Mouse (Mus musculus) left cerebral cortex, postnatal 14 days (tissue): Measurements from ENCODE around the gene Eif4e1b. TPM values are rescaled to one million over a fixed set of nuclear protein-coding genes. Genes with fewer than 3 reads are reported as not detected.

ENCODE experiments used
- DNase-seq, 2 experiments: peaks; one replicate each; pipeline ENCODE4 v3.0.0; 2021 to 2022; ENCODE audit warnings: low spot score in 2 of 2, mixed read lengths in 1 of 2
- intact Hi-C: fragments of 180-260 bp; cut with DNase I; formaldehyde crosslinking; loops from one replicate; pipeline ENCODE4 v1.15.1; 2025
- long read RNA-seq, 2 experiments: library from polyadenylated mRNA; stranded (forward); transcript quantifications; one replicate each; pipeline ENCODE4 v2.0.0; 2021
- total RNA-seq, 2 experiments: library from RNA; stranded (reverse); gene quantifications; 2 replicates each; pipeline ENCODE4 v1.2.3; 2021

Eif4e1b gene
- not detected for total RNA-seq
- long read RNA-seq, experiment 1, result 0 reads
- long read RNA-seq, experiment 2, result 0 reads

DNA sequence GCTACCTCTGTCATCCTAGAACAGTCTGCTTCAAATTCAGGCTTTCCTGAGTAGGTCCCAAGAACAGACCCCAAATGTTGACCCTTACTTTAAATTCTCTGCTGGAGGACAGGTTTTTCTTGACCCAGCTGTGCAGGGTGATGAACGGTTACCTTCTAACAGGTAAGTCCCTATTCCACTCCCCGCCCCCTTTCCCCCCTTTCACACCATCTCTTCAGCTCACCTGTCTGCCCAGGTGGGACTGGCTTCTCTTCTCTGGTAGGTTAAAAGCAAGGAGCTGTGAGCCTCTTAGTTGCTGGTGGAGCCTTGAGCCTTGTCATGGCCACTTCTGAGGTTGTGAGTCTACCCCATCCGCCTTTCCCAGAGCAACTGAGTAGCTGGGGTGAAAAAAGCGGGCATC is at the start of gene Eif4e1b:
Gene Eif4e1b, plus strand, starts transcription at position 301 of the 400 bp plus-strand sequence.
- intact Hi-C loops, result no loop called here
- no peak for DNase-seq

DNA sequence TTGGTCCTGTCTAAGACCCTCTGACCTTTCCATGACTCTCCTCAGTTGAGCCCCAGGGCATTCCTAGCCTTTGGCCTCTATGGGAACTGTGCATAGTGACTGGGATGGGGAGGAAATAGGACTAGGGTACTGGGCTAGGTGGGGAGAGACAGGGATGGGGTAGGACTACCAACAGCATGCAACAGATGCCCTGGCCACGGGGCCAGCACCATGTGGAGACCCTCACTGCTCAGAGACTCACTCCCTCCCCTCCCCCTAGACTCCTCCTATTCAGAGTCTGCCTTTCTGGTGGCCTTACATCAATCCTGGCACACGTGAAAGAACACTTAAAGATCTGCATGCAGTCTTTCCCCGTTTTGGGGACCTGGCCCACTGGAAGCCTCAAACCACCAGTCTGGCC is 46.9 kb upstream of the Eif4e1b start:
- DNase-seq, result no peak
- intact Hi-C loops, result no loop called here

DNA sequence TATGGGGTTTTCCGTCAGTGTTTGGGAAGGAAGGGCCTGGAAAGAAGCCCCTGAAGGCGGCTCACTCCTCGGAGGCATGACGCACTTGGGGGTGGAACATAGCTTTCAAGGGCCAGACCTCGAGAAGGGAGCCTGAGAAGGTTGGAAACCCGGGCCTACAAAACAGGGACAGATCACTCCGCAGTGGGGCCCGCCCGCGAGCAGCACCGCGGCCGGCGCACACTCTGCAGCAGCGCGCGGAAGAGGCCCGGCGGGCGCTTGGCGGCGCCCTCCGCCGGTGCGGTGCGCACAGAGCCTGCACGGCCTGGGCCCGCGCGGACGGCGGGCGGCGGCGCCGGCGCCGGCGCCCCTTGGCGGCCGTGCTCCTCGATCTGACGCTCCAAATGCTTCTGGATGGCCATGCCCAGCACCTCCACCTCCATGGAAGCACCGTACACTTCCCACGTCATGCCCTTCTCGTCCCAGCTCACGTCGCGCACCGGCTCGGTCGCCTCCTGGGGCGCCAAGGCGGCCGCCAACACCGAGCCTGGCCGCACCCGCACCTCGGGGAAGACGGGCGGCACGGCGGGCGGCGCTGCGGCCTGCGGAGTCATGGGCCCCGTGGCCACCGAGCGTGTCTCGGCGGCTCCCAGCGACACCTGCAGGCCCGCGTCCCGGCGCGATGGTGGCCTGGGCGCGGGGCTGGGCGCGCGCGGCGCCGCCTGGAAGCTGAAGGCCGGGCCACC is 46.1 kb upstream of the Eif4e1b start:
- no peak for DNase-seq
- intact Hi-C loops, result no loop called here

DNA sequence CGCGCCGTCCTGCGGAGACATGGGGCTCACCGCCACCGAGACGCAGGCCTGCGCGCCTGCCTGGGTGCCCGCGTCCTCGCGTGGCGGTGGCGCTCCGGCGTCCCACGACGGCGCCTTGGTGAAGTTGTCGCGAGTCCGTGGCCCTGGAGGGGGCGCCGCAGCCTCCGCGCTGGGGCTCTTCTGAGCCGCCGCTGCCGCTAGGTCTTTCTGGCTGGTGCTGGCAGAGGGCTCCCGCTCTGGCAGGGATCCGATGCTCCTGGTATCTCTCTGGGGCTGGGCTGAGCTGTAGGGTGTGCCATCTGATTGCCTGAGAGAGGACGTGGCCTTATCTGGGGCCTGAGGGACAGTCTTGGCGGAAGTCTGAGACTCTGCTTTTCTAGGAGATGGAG is 45.6 kb upstream of the Eif4e1b start:
- no peak for DNase-seq
- intact Hi-C loops, result no loop called here

DNA sequence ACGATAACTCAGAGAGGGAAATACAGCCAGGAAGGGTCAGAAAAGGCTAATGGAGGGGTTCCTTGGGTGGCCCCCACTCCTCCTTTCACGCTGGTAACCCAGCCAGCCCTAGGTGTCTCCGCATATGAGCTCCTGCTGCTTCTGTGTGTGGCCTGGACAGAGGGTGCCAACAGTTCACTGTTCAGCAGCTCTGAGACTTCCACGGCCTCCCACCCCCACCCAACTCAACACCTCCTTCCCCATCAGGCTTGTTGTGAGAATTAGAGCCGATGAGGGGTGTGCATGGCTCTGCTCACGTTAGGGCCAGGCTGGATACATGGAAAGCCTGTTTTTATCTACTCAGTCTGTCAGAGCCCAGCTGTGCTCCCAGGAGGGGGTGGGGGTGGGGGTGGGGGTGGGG is 37.7 kb upstream of the Eif4e1b start:
- intact Hi-C loops, result no loop called here
- no peak for DNase-seq

DNA sequence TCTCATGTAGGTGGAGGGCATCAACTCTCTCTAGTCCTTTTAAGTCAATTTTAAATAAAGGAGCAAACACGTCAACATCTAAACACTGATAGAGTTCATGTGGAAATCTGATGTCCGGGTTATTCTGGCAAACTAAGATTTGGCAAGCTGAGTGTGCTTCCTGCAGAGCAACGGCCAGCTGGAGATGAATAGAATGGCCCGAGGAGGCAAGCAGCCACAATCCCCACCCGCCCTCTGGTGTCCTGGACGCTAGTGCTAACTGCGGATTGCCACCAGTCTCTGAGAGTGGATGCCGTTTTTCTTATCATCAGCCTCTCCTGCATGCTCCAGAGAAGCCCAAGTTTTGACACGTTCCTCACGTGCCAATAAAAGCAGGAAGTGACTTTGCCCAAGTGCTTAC is 36.9 kb upstream of the Eif4e1b start:
- no peak for DNase-seq
- intact Hi-C loops, result no loop called here

DNA sequence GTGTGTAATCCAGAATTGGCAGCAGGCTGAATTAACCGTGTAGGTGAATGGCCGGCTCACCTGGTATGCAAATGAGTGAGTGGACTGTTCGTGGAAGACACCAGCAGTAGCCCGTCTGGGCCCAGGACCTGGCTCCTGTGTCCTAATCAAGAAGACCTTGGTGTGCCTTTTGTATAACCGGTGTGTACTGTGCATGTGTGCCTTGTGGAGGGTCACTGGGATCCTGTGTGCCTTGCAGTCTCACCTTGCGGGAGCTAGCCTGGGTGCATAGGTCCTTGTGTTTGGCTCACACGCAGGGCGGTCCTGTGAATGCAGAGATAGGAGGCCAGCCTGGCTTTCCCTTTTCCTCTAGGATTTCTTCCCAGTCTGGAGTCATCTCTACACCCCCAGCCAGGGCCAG is 35.6 kb upstream of the Eif4e1b start:
- no peak for DNase-seq

DNA sequence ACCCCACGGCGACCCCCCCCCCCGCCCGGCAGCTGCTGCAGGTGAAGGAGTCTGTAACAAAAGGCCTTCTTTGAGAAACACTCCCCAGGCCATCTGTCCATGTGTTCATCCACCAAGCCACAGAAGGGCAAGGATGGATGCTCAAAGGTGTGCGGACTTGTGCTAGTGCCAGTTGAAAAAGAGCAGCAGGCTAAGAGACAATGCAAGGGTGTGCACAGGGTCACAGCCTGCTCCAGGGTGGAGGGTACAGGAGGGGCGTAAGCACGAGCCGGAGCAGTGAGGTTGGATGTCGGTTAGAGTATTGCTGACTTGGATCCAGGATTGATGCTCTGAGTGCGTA is 35.1 kb upstream of the Eif4e1b start:
- intact Hi-C loops, result no loop called here
- no peak for DNase-seq

More for the DNA sequence above, 35.6 kb upstream of the Eif4e1b start:
- intact Hi-C loops, result no loop called here

DNA sequence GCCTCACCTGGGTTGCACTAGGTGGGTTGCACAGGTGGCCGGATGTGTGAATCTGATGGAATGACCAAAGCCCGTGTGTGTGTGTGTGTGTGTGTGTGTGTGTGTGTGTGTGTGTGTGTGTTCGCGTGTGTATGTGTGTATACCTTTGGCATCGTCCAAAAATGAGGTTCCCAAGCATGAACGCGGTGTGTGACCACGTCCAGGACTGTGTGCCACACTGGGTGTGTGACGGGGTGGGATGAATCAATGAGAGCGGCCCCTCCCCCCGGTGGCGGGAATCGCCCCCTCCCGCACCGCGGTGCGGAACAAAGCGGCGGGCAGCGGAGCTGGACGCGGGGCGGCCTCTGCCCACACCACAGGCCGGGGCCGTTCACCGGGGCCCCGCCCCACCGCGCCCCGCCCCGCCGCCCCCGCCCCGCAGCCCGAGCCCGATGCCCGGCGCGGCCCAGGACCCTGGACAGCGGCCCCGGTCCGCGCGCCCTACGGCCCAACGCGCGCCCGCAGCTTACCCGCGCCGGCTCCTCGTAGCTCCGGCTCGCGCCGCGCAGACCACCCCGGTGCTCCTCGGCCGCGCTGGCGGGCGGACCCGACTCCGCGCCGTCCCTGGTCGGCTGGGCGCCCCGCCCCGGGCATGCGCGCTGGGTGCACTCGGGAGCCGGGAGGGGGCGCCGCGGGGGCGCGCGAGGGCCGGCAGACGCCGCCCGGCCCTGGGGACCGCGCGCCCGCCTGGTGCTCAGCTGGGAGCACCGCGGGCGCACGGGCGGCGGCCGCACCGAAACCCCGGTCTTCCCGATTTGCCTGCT is 34.5 kb upstream of the Eif4e1b start:
- intact Hi-C loops, result no loop called here
- peak in 1 of 2 experiments; percentile 77 for DNase-seq

DNA sequence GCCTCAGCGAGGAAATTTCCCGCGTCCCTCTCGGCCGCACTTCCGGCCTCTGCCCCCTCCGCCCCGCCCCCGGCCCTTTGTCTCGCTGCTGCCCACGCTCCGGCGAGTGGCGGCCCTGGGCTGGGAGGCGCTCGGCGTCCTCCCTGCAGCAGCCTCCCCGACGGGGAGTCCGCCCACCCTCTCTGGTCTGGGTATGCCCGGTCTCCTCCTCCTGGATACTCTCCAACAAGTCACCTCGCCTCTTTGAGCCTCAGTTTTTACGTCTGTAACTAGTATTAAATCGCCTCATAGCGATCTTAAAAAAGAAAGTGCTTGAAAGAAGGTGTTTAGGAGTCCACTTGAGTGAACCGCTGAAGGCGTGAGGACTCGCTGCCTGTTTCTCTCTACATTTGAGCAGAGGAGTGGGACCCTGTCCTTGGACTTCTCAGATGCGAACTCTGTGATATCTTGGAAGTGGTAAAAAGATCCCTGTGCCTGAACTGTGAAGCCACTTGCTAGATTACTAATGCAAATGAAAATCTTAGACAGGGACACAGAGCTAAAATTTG is 33.9 kb upstream of the Eif4e1b start, which contains the start of gene Gprin1:
Gene Gprin1, minus strand, starts transcription at position 11 of the 548 bp plus-strand sequence.
- no peak for DNase-seq
- intact Hi-C loops, result no loop called here

DNA sequence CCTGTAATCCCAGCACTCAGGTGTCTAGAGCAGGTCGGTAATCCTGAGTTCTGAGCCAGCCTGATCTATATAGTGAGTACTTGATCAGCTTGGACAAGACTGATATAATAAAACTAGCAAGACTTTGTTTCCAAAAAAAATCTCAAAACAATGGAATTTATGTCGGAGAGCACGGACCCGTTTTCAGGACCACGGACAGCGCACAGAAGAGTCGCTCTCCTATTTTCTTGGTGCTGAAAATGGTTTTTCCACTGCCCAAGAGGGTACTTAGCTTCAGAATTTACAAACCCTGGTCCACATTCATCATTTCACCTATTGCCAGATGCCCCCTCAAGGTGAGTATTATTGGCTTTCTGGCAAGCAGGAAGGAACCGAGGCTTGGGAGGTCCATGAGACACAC is 33.1 kb upstream of the Eif4e1b start:
- intact Hi-C loops, result no loop called here
- no peak for DNase-seq

DNA sequence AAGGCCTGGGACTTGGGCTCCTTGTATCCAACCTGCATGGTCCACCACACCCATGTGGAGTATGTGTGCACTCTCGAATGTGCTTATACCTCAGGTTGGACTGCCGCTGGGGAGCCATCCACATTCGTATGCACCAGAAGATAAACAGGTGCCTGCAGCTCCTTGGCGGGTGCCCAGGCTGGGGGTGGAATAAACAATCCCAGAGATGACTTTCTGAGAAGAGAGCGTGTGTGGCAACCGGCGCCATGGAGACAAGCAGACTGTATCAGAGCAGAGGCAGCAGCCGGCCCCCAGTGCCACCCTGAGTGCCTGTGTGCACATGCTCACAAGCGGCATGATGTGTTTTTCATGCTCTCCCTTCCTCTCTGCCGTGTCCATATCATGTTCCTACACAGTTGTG is 31.1 kb upstream of the Eif4e1b start:
- intact Hi-C loops, result no loop called here
- peak; percentile 87 to 96 for DNase-seq

DNA sequence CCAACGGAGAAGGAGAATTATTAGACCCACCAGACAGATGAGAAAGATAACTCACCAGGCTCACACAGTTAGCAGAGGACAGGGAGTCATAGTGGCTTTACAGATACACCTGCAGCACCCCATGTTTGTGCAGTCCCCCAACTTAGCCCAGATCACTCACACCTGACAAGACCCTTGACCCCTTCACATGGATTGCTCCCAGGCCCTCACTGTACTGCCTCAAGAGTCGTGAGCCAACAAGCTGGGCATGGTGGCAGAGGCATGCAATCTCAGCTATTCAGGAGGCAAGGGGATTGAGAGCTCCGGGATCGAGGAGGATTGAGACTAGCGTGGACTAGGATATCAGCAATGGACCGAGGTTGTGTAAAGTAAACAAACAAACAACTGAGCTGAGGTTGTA is 30.1 kb upstream of the Eif4e1b start:
- intact Hi-C loops, result no loop called here

DNA sequence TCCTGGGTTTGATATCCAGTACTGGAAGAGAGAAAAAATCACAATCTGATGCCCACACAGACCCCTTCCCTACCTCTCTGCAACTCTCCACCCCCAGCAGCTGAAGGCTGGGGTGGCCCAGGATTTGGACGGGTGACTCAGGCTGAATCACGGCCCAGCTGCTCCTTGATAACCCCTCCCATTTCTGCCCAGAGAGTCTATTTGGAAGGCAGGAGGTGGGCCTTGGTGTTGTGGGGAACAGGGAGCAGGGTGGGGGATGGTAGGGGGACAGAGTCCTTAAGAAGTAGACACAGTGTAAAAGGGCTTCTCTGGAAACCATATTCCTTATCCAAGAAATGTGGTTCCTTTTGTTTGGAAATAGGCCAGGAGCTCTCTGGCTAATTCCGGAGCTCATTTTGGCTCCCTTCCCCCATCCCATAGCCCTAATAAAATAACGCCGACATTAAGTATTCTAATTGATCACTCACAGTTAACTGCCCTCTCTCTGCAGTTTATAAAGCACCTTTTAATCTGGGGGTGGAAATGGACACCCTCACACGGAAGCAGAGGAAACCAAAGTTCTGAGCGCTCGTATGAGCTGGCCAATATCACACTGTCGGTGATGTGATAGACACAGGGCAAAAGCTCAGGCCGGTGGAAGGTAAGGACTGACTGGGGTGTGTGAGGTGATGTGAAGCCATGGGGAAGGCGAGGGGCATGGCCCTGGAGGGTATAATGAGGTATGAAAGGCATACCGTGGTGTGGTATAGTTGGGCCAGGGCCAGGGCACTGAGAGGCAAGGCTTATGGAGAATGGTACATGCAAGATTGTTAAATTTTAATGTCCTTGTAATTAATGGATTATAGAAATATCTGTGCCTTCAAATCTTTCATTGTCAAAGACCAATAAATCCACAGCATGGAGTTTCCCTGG is 29.4 kb upstream of the Eif4e1b start:
- DNase-seq, result peak in 1 of 2 experiments; percentile 35

More for the DNA sequence above, 30.1 kb upstream of the Eif4e1b start:
- peak in 1 of 2 experiments; percentile 14 for DNase-seq

DNA sequence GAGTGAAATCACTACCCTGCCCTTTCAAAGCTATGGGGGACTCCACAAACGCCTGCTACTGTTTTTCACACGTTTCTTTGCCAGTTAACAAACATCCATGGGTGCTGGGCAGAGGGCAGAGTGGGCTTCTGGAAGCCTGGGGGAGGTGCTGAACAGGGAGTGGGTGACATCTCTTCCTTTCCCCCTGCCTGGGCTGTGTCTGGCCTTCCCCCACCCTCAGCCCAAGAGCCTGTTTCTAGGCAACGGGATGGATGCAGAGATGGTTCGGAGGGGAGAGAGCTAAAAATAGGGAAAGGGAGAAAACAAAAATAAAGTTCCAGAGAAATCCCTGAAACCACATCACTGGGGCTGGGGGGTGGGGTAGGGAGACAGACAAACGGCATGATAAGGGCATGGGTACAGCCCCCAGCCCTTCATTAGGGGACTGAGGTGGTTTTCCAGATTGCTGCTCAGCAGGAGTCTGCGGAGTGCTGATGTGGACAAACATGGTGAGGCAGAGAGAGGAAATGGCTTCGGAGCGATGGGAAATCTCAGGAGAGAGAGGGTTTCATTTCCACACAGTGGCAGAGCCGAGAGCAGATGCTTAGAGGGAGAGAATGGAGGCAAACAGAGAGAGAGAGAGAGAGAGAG is 28.5 kb upstream of the Eif4e1b start:
- intact Hi-C loops, result no loop called here
- peak in 1 of 2 experiments; percentile 57 for DNase-seq

More for the DNA sequence above, 29.4 kb upstream of the Eif4e1b start:
- intact Hi-C loops, result no loop called here

DNA sequence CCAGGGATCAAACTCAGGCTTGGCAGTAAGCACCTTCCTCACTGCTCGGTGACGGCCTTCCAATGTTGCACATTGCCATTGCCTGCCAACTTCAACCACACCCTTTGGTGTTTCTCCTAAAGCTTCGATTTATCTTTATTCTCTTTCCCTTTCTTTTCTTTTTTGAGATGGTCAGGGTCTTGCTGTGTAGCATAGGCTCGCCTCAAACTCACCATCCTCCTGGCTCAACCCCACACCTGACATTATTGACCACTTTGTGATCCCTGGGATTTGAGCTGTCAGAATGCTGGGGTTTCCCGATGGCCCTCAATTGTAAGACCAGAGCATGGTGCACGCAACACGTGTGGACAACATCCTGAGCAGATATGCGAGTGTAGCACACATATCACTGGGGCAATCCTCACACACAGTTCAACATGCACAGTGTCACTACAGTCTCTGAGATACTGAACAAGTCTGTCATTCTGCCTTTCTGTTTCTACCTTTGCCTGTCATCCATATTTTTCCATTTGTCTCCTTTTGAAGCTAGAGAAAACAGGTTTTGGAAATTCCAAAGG is 27.6 kb upstream of the Eif4e1b start:
- DNase-seq, result no peak
- intact Hi-C loops, result no loop called here

DNA sequence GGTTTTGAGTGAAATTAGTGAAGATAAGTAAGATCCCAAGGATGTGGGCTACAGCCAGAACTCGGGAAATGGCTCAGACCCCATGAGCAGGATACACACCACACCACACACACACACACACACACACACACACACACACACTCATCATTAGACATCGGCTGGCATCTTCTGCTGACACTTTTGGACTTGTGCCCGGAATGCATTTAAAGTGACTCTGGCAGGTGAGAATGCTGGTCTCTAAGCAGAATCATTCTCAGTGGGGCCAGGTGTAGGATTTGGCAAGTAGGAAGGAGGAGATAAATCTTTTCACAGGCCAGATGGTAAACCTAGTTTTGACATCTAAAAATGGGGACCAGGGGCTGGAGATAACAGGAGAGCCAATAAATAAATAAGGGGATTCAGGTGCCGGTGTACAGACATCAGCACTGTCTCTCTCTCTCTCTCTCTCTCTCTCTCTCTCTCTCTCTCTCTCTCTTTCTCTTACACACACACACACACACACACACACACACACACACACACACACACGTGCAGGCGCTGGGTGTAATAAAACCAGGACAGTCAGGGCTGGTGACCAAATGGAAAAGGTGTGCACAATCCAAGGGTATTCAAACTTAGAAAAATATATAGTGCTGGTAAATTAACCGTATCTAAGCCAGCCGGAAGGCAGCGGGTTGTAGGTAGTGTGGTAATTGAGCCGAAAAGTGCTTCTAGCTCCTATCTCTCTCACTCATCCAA is 26.5 kb upstream of the Eif4e1b start:
- intact Hi-C loops, result no loop called here

More for the DNA sequence above, 26.5 kb upstream of the Eif4e1b start:
- DNase-seq, result peak; percentile 28 to 81
